Mouse (Mus musculus): ENCODE measurements around the gene Mapk7. TPM values are rescaled to one million over a fixed set of nuclear protein-coding genes. Genes with fewer than 3 reads are reported as not detected.
A peak's percentile ranks its signal among the peaks of the same experiment; 100 is the strongest.

Gene Mapk7
- polyA plus RNA-seq, 1 experiment = 16.6 TPM

- TF ChIP-seq POLR2A (IDR thresholded peaks at IDR 0.05; ENCODE audit: low read depth, low read length) = no peak; the same call in 1 of the 2 replicates
- peak; percentile 98 for TF ChIP-seq CTCF (IDR thresholded peaks at IDR 0.05; ENCODE audit: extremely low read depth, insufficient read length, insufficient replicate concordance, low read depth, low read length)
- no peaks in the 10 kb centered on the region for H3K27me3 ChIP-seq (ENCODE audit: control insufficient read depth, insufficient read depth, low read length)
- H3K27ac ChIP-seq (ENCODE audit: insufficient read depth, low read depth, low read length) = peak within 1 kb of the TSS; percentile 68
- peak within 1 kb of the TSS; percentile 83 for H3K4me3 ChIP-seq (ENCODE audit: low read depth, low read length)
- WGBS = under 1% methylated on average over 39 of the region's 39 CpGs
- no peaks in the 10 kb centered on the region for H3K36me3 ChIP-seq (ENCODE audit: control insufficient read depth, insufficient read depth, low read length)
- H3K4me1 ChIP-seq (ENCODE audit: control insufficient read depth, insufficient read depth, insufficient read length, low read length) = no peaks in the 10 kb centered on the region; the same call in 1 of the 2 replicates
These were observed 10.6 kb upstream of the Mapk7 start, which contains the start of gene B9d1 for GRCm38 (mm10) chr11:61504713-61505257. TSS of gene B9d1 (plus strand) at chr11:61505144.

GRCm38 (mm10) chr11:61503933-61504332, 9.7 kb upstream of the Mapk7 start:
- Histone ChIP-seq H3K27ac (ENCODE audit: insufficient read depth, low read depth, low read length) (no peak overlapping the region), H3K27me3 (ENCODE audit: control insufficient read depth, insufficient read depth, low read length) (no peaks in the 10 kb centered on the region), H3K36me3 (ENCODE audit: control insufficient read depth, insufficient read depth, low read length) (no peaks in the 10 kb centered on the region), H3K4me3 (ENCODE audit: low read depth, low read length) (no peak overlapping the region), H3K4me1 (ENCODE audit: control insufficient read depth, insufficient read depth, insufficient read length, low read length) (no peaks in the 10 kb centered on the region; the same call in 1 of the 2 replicates)
- WGBS = 72% methylated on average over 8 of the region's 8 CpGs
- TF ChIP-seq POLR2A (IDR thresholded peaks at IDR 0.05; ENCODE audit: low read depth, low read length) (no peak), CTCF (IDR thresholded peaks at IDR 0.05; ENCODE audit: extremely low read depth, insufficient read length, insufficient replicate concordance, low read depth, low read length) (no peak)

GRCm38 (mm10) chr11:61498736-61499504, 4.7 kb upstream of the Mapk7 start:
- H3K36me3 ChIP-seq (ENCODE audit: control insufficient read depth, insufficient read depth, low read length) = no peaks in the 10 kb centered on the region
- no peak overlapping the region for H3K27ac ChIP-seq (ENCODE audit: insufficient read depth, low read depth, low read length)
- no peak overlapping the region for H3K4me3 ChIP-seq (ENCODE audit: low read depth, low read length)
- no peaks in the 10 kb centered on the region for H3K27me3 ChIP-seq (ENCODE audit: control insufficient read depth, insufficient read depth, low read length)
- 61% methylated on average over 6 of the region's 6 CpGs for WGBS
- no peak for TF ChIP-seq CTCF (IDR thresholded peaks at IDR 0.05; ENCODE audit: extremely low read depth, insufficient read length, insufficient replicate concordance, low read depth, low read length)
- TF ChIP-seq POLR2A (IDR thresholded peaks at IDR 0.05; ENCODE audit: low read depth, low read length) = no peak
- no peaks in the 10 kb centered on the region for H3K4me1 ChIP-seq (ENCODE audit: control insufficient read depth, insufficient read depth, insufficient read length, low read length)

GRCm38 (mm10) chr11:61497490-61497889, 3.3 kb upstream of the Mapk7 start:
- no peak overlapping the region for H3K27ac ChIP-seq (ENCODE audit: insufficient read depth, low read depth, low read length)
- 55% methylated on average over 1 of the region's 1 CpGs for WGBS
- H3K36me3 ChIP-seq (ENCODE audit: control insufficient read depth, insufficient read depth, low read length) = no peaks in the 10 kb centered on the region
- H3K27me3 ChIP-seq (ENCODE audit: control insufficient read depth, insufficient read depth, low read length) = no peaks in the 10 kb centered on the region
- TF ChIP-seq CTCF (IDR thresholded peaks at IDR 0.05; ENCODE audit: extremely low read depth, insufficient read length, insufficient replicate concordance, low read depth, low read length) (no peak), POLR2A (IDR thresholded peaks at IDR 0.05; ENCODE audit: low read depth, low read length) (no peak)
- H3K4me3 ChIP-seq (ENCODE audit: low read depth, low read length) = no peak overlapping the region
- peaks cover 6% of the 10 kb centered on the region; the same call in 1 of the 2 replicates for H3K4me1 ChIP-seq (ENCODE audit: control insufficient read depth, insufficient read depth, insufficient read length, low read length)

- no peak overlapping the region for H3K27ac ChIP-seq (ENCODE audit: insufficient read depth, low read depth, low read length)
- H3K4me1 ChIP-seq (ENCODE audit: control insufficient read depth, insufficient read depth, insufficient read length, low read length) = peaks cover 6% of the 10 kb centered on the region
- 94% methylated on average over 2 of the region's 2 CpGs for WGBS
- peaks cover 9% of the 10 kb centered on the region; the same call in 1 of the 2 replicates for H3K36me3 ChIP-seq (ENCODE audit: control insufficient read depth, insufficient read depth, low read length)
- H3K27me3 ChIP-seq (ENCODE audit: control insufficient read depth, insufficient read depth, low read length) = no peaks in the 10 kb centered on the region
- no peak overlapping the region for H3K4me3 ChIP-seq (ENCODE audit: low read depth, low read length)
- TF ChIP-seq POLR2A (IDR thresholded peaks at IDR 0.05; ENCODE audit: low read depth, low read length) (no peak), CTCF (IDR thresholded peaks at IDR 0.05; ENCODE audit: extremely low read depth, insufficient read length, insufficient replicate concordance, low read depth, low read length) (no peak)
These were observed 1.3 kb upstream of the Mapk7 start for GRCm38 (mm10) chr11:61495528-61495927.

GRCm38 (mm10) chr11:61493525-61494128, 579 bp downstream of the Mapk7 start:
- no peaks in the 10 kb centered on the region for H3K27me3 ChIP-seq (ENCODE audit: control insufficient read depth, insufficient read depth, low read length)
- H3K4me1 ChIP-seq (ENCODE audit: control insufficient read depth, insufficient read depth, insufficient read length, low read length) = peaks cover 6% of the 10 kb centered on the region
- peak overlapping the region; percentile 85 for H3K4me3 ChIP-seq (ENCODE audit: low read depth, low read length)
- H3K27ac ChIP-seq (ENCODE audit: insufficient read depth, low read depth, low read length) = peak overlapping the region; percentile 24; the same call in 1 of the 2 replicates
- TF ChIP-seq POLR2A (IDR thresholded peaks at IDR 0.05; ENCODE audit: low read depth, low read length) (no peak), CTCF (IDR thresholded peaks at IDR 0.05; ENCODE audit: extremely low read depth, insufficient read length, insufficient replicate concordance, low read depth, low read length) (no peak)
- peaks cover 23% of the 10 kb centered on the region for H3K36me3 ChIP-seq (ENCODE audit: control insufficient read depth, insufficient read depth, low read length)
- WGBS = 1% methylated on average over 50 of the region's 50 CpGs

Measured in small intestine, adult 2 months (tissue).